Mouse (Mus musculus): ENCODE measurements around the gene Eif2b3. TPM values are rescaled to one million over a fixed set of nuclear protein-coding genes. Genes with fewer than 3 reads are reported as not detected.

Gene Eif2b3
- polyA plus RNA-seq, 1 experiment from 2014 or later, result 20.3 TPM

DNA sequence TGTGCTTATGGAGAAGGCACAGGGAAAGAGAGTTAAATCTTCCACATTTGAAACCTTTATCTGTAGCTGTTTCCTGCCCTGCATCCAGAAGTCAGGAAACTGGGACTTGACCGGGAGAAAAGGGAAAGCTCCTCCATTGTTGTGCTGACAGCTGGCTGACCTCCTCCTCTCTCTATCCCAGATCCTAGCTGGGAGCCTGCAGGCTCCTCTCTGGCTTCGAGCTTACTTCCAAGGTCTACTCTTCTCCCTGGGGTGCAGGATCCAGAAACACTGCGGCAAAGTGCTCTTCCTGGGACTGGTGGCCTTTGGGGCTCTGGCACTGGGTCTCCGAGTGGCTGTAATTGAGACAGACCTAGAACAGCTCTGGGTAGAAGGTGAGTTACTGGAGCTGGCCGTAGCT, 77.5 kb downstream of the Eif2b3 start:
- H3K4me1 ChIP-seq (ENCODE audit: control insufficient read depth, low read depth, low read length), result peaks cover 10% of the 10 kb centered on the region
- 21% methylated on average over 5 of the region's 5 CpGs for WGBS (ENCODE audit: insufficient replicate concordance)
- no peak; the same call in 1 of the 2 replicates for ATAC-seq (ENCODE audit: low read depth)
- H3K9ac ChIP-seq (ENCODE audit: low read depth, low read length), result no peak overlapping the region
- H3K9me3 ChIP-seq (replicated peaks; ENCODE audit: control insufficient read depth, low read length), result no peaks in the 10 kb centered on the region
- no peaks in the 10 kb centered on the region for H3K36me3 ChIP-seq (ENCODE audit: control insufficient read depth, insufficient read depth)
- peak overlapping the region; percentile 48 for H3K4me3 ChIP-seq (ENCODE audit: low read depth, low read length)
- H3K27ac ChIP-seq (ENCODE audit: low read length), result peak overlapping the region; percentile 8; the same call in 1 of the 2 replicates
- peaks cover 26% of the 10 kb centered on the region for H3K27me3 ChIP-seq (ENCODE audit: control insufficient read depth, insufficient read depth, low read depth, low read length)
- H3K4me2 ChIP-seq (ENCODE audit: low read depth, low read length), result no peak overlapping the region

DNA sequence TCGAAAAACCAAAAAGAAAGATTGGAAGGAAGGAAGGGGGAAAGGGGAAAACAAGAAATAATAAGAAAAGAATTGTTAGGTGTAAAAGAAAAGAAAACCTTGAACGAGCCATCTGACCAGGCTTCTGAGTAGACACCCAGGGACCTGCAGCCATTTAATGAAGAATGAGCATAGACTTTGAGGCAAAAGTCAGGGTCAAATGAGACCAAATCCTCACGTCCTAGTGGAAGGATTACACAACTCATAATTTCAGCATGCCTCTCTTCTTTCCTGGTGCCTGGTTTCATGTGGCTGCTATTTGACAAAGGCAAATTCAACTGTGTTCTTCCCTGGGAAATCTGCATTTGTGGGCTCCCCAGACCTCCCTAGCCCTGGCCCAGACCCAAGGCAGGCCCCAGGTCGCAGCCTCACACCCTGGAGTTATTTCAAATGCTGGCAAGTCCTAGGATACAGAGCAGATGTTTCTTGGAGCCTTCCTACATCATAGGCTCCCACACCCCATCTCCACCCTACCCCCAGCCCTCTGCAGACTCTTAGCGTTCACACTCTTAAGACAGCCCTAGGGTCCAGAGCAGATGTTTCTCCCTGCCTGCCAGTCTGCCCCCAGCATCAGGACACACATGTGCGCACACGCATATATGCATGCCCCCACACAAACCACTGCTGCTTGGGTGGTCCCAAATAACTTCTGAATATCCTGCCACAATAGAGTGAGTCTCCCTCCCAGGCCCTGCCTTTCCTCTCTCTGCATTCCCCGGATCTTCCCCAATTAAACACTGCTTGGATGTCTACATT, 79.0 kb downstream of the Eif2b3 start:
- Histone ChIP-seq H3K27ac (ENCODE audit: low read length) (no peak overlapping the region), H3K9ac (ENCODE audit: low read depth, low read length) (no peak overlapping the region), H3K4me2 (ENCODE audit: low read depth, low read length) (no peak overlapping the region), H3K4me1 (ENCODE audit: control insufficient read depth, low read depth, low read length) (peaks cover 10% of the 10 kb centered on the region), H3K36me3 (ENCODE audit: control insufficient read depth, insufficient read depth) (no peaks in the 10 kb centered on the region), H3K4me3 (ENCODE audit: low read depth, low read length) (no peak overlapping the region), H3K9me3 (replicated peaks; ENCODE audit: control insufficient read depth, low read length) (no peaks in the 10 kb centered on the region), H3K27me3 (ENCODE audit: control insufficient read depth, insufficient read depth, low read depth, low read length) (peaks cover 26% of the 10 kb centered on the region)
- WGBS (ENCODE audit: insufficient replicate concordance), result 59% methylated on average over 8 of the region's 8 CpGs
- no peak for ATAC-seq (ENCODE audit: low read depth)

DNA sequence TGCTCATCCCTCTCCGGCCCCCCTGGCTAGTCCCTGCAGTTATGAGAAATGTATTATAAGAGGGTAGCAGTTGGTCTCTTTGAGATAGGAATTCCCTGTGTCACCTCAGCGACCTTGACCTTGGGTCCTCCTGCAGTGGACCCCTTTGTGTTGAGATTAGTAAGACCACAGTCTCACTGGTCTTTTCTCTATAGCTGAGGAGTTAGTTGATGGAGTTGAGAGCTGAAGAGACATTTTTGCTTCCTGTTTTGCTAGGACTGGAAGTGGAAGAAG, 79.5 kb downstream of the Eif2b3 start:
- 62% methylated on average over 2 of the region's 2 CpGs for WGBS (ENCODE audit: insufficient replicate concordance)
- ATAC-seq (ENCODE audit: low read depth), result no peak
- H3K27me3 ChIP-seq (ENCODE audit: control insufficient read depth, insufficient read depth, low read depth, low read length), result peaks cover 26% of the 10 kb centered on the region

DNA sequence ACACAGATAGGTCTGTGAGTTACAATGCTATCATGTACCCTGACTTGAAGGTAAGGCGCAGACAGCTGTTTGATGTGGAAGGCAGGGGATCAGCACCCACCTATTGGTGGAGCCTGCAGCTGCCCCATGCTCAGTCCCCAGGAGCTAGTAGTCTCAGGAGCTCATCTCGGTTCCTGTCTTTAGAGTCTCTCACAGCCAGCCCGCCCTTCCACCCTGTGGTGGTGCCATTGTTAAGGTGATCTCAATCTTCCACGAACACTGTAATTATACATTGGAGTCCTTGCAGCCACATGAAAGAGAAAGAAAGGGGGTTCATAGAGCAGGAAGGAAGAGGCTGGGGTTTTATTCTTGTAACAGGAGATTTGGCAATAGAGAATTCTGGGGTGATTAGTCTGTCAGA, 80.8 kb downstream of the Eif2b3 start:
- no peak overlapping the region for H3K9ac ChIP-seq (ENCODE audit: low read depth, low read length)
- H3K27me3 ChIP-seq (ENCODE audit: control insufficient read depth, insufficient read depth, low read depth, low read length), result peaks cover 24% of the 10 kb centered on the region
- H3K9me3 ChIP-seq (replicated peaks; ENCODE audit: control insufficient read depth, low read length), result no peaks in the 10 kb centered on the region
- no peaks in the 10 kb centered on the region for H3K36me3 ChIP-seq (ENCODE audit: control insufficient read depth, insufficient read depth)
- ATAC-seq (ENCODE audit: low read depth), result no peak
- H3K4me3 ChIP-seq (ENCODE audit: low read depth, low read length), result no peak overlapping the region
- no peak overlapping the region for H3K27ac ChIP-seq (ENCODE audit: low read length)
- H3K4me1 ChIP-seq (ENCODE audit: control insufficient read depth, low read depth, low read length), result peaks cover 10% of the 10 kb centered on the region
- 53% methylated on average over 4 of the region's 4 CpGs for WGBS (ENCODE audit: insufficient replicate concordance)
- no peak overlapping the region for H3K4me2 ChIP-seq (ENCODE audit: low read depth, low read length)

More for the DNA sequence above, 79.5 kb downstream of the Eif2b3 start:
- Histone ChIP-seq H3K36me3 (ENCODE audit: control insufficient read depth, insufficient read depth) (no peaks in the 10 kb centered on the region), H3K27ac (ENCODE audit: low read length) (no peak overlapping the region; the same call in 1 of the 2 replicates), H3K4me2 (ENCODE audit: low read depth, low read length) (no peak overlapping the region), H3K4me3 (ENCODE audit: low read depth, low read length) (no peak overlapping the region), H3K4me1 (ENCODE audit: control insufficient read depth, low read depth, low read length) (peaks cover 10% of the 10 kb centered on the region), H3K9me3 (replicated peaks; ENCODE audit: control insufficient read depth, low read length) (no peaks in the 10 kb centered on the region), H3K9ac (ENCODE audit: low read depth, low read length) (no peak overlapping the region)

DNA sequence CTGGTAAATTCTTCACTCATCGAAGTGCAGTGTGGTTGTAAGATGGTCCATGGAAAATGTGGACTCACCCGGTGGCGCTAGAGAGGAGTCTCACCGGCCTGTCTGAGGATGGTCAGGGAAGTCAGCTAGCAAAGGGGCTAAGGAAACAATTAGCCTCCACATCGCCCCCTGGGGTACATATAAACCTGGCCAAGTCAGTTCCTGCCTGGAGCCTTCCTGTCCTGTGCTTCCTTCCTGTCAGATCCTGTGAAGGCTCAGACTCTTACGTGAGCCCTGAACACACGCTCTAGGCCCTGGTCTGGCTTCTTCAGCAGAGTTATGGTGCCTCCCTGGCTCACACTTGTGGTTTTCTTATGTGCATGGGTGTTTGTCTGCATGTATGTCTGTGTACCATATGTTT, 82.0 kb downstream of the Eif2b3 start:
- Histone ChIP-seq H3K9me3 (replicated peaks; ENCODE audit: control insufficient read depth, low read length) (no peaks in the 10 kb centered on the region), H3K4me3 (ENCODE audit: low read depth, low read length) (no peak overlapping the region), H3K4me2 (ENCODE audit: low read depth, low read length) (no peak overlapping the region), H3K9ac (ENCODE audit: low read depth, low read length) (no peak overlapping the region), H3K4me1 (ENCODE audit: control insufficient read depth, low read depth, low read length) (peaks cover 1% of the 10 kb centered on the region), H3K27me3 (ENCODE audit: control insufficient read depth, insufficient read depth, low read depth, low read length) (peaks cover 14% of the 10 kb centered on the region), H3K27ac (ENCODE audit: low read length) (no peak overlapping the region), H3K36me3 (ENCODE audit: control insufficient read depth, insufficient read depth) (no peaks in the 10 kb centered on the region)
- WGBS (ENCODE audit: insufficient replicate concordance), result 38% methylated on average over 7 of the region's 7 CpGs
- no peak for ATAC-seq (ENCODE audit: low read depth)

DNA sequence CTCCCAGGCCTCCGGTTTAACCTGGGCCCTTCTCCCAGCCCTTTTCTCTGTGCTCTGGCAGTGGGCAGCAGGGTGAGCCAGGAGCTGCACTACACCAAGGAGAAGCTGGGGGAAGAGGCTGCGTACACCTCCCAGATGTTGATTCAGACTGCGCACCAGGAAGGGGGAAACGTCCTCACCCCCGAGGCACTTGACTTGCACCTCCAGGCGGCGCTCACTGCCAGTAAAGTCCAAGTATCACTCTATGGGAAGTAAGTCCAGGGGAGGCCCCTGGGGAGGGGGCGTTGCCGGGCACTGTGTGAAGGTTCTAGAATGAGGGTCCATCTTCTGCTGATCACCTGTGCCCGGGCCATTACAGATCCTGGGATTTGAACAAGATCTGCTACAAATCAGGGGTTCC, 85.5 kb downstream of the Eif2b3 start:
- no peaks in the 10 kb centered on the region for H3K4me1 ChIP-seq (ENCODE audit: control insufficient read depth, low read depth, low read length)
- no peaks in the 10 kb centered on the region for H3K36me3 ChIP-seq (ENCODE audit: control insufficient read depth, insufficient read depth)
- no peak overlapping the region for H3K27ac ChIP-seq (ENCODE audit: low read length)
- H3K4me3 ChIP-seq (ENCODE audit: low read depth, low read length), result no peak overlapping the region
- H3K9me3 ChIP-seq (replicated peaks; ENCODE audit: control insufficient read depth, low read length), result no peaks in the 10 kb centered on the region
- H3K27me3 ChIP-seq (ENCODE audit: control insufficient read depth, insufficient read depth, low read depth, low read length), result no peaks in the 10 kb centered on the region
- no peak overlapping the region for H3K4me2 ChIP-seq (ENCODE audit: low read depth, low read length)
- no peak for ATAC-seq (ENCODE audit: low read depth)
- WGBS (ENCODE audit: insufficient replicate concordance), result 58% methylated on average over 10 of the region's 10 CpGs
- no peak overlapping the region for H3K9ac ChIP-seq (ENCODE audit: low read depth, low read length)

GRCm38 (mm10) chr4:117105127-117105526, 85.9 kb downstream of the Eif2b3 start:
- Histone ChIP-seq H3K36me3 (ENCODE audit: control insufficient read depth, insufficient read depth) (no peaks in the 10 kb centered on the region), H3K9ac (ENCODE audit: low read depth, low read length) (no peak overlapping the region), H3K27me3 (ENCODE audit: control insufficient read depth, insufficient read depth, low read depth, low read length) (no peaks in the 10 kb centered on the region), H3K4me2 (ENCODE audit: low read depth, low read length) (no peak overlapping the region), H3K4me3 (ENCODE audit: low read depth, low read length) (no peak overlapping the region), H3K27ac (ENCODE audit: low read length) (no peak overlapping the region), H3K9me3 (replicated peaks; ENCODE audit: control insufficient read depth, low read length) (no peaks in the 10 kb centered on the region), H3K4me1 (ENCODE audit: control insufficient read depth, low read depth, low read length) (no peaks in the 10 kb centered on the region)
- 63% methylated on average over 10 of the region's 10 CpGs for WGBS (ENCODE audit: insufficient replicate concordance)
- no peak for ATAC-seq (ENCODE audit: low read depth)

GRCm38 (mm10) chr4:117107813-117108523, 88.8 kb downstream of the Eif2b3 start:
- Histone ChIP-seq H3K9ac (ENCODE audit: low read depth, low read length) (no peak overlapping the region), H3K4me2 (ENCODE audit: low read depth, low read length) (no peak overlapping the region), H3K4me1 (ENCODE audit: control insufficient read depth, low read depth, low read length) (no peaks in the 10 kb centered on the region), H3K27me3 (ENCODE audit: control insufficient read depth, insufficient read depth, low read depth, low read length) (no peaks in the 10 kb centered on the region), H3K27ac (ENCODE audit: low read length) (no peak overlapping the region), H3K4me3 (ENCODE audit: low read depth, low read length) (no peak overlapping the region), H3K36me3 (ENCODE audit: control insufficient read depth, insufficient read depth) (no peaks in the 10 kb centered on the region), H3K9me3 (replicated peaks; ENCODE audit: control insufficient read depth, low read length) (no peaks in the 10 kb centered on the region)
- WGBS (ENCODE audit: insufficient replicate concordance), result 77% methylated on average over 16 of the region's 18 CpGs
- no peak for ATAC-seq (ENCODE audit: low read depth)

- no peak overlapping the region for H3K4me2 ChIP-seq (ENCODE audit: low read depth, low read length)
- WGBS (ENCODE audit: insufficient replicate concordance), result 85% methylated on average over 6 of the region's 6 CpGs
Observed at GRCm38 (mm10) chr4:117108524-117108849, 89.3 kb downstream of the Eif2b3 start.

More at GRCm38 (mm10) chr4:117108524-117108849, 89.3 kb downstream of the Eif2b3 start:
- H3K27me3 ChIP-seq (ENCODE audit: control insufficient read depth, insufficient read depth, low read depth, low read length), result no peaks in the 10 kb centered on the region
- ATAC-seq (ENCODE audit: low read depth), result no peak
- no peaks in the 10 kb centered on the region for H3K9me3 ChIP-seq (replicated peaks; ENCODE audit: control insufficient read depth, low read length)
- H3K9ac ChIP-seq (ENCODE audit: low read depth, low read length), result no peak overlapping the region
- no peak overlapping the region for H3K4me3 ChIP-seq (ENCODE audit: low read depth, low read length)
- no peak overlapping the region for H3K27ac ChIP-seq (ENCODE audit: low read length)
- no peaks in the 10 kb centered on the region for H3K4me1 ChIP-seq (ENCODE audit: control insufficient read depth, low read depth, low read length)
- no peaks in the 10 kb centered on the region for H3K36me3 ChIP-seq (ENCODE audit: control insufficient read depth, insufficient read depth)
